Mouse (Mus musculus): ENCODE measurements around the gene Trp53i13. TPM values are rescaled to one million over a fixed set of nuclear protein-coding genes. Genes with fewer than 3 reads are reported as not detected.
"Not testable (repeated sequence)": the region's sequence is repeated elsewhere in the genome, so short reads cannot be mapped to it uniquely, and the experiment has no call there.

The Trp53i13 gene
- 33.1 and 35.0 TPM in 2 replicates for polyA plus RNA-seq (2016; fragmentation: Nextera tagmentation; extraction: Ambion mirVana)

DNA sequence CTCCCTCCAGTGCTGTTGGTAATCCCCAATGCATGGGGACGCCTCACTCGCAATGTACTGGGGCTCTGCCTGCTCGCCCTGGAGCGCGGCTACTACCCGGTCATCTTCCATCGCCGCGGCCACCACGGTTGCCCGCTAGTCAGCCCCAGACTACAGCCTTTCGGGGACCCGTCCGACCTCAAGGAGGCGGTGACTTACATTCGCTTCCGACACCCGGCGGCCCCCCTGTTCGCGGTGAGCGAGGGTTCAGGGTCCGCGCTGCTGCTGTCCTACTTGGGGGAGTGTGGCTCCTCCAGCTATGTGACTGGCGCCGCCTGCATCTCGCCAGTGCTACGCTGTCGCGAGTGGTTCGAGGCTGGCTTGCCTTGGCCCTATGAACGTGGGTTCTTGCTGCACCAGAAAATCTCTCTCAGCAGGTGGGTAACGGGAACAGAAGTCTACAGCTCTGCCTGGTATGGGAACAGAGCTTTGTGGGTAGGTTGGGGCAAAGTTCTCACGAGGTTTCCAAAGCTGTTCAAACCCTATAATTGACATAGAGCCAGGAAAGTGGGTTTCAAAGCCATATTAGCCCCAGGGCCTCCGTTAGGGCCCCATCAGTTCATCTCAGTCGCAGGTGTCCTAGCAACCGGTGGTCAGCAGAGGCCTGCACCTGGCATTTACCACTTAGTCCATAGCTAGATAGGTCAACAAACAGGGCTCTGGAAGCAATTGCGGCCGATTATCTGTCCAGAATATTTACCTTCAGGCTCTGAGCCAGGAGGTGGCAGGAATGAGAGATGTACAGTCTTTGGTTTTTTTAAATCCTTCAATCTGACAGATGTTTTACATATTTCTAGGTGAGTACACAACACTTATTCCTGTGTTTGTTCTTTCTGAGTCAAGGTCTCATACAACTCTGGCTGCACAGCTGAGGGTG is at the start of gene Trp53i13:
Gene Trp53i13, minus strand, starts transcription at position 344 of the 916 bp plus-strand sequence.
- DNase-seq (ENCODE audit: low spot score): peak; percentile 52
- H3K27me3 ChIP-seq (replicated peaks; ENCODE audit: low read depth, poor library complexity, severe bottlenecking): peaks cover 42% of the 10 kb centered on the region
- H3K4me1 ChIP-seq: peaks cover 81% of the 10 kb centered on the region
- WGBS: 5% methylated on average over 39 of the region's 39 CpGs
- no peaks in the 10 kb centered on the region for H3K9me3 ChIP-seq
- H3K4me3 ChIP-seq: peak within 1 kb of the TSS; percentile 69
- no peaks in the 10 kb centered on the region for H3K36me3 ChIP-seq (replicated peaks)
- peak within 1 kb of the TSS; percentile 69 for H3K27ac ChIP-seq (replicated peaks)

- Histone ChIP-seq H3K27me3 (replicated peaks; ENCODE audit: low read depth, poor library complexity, severe bottlenecking) (no peaks in the 10 kb centered on the region), H3K27ac (replicated peaks) (no peak overlapping the region), H3K4me3 (no peak overlapping the region), H3K36me3 (replicated peaks) (peaks cover 99% of the 10 kb centered on the region), H3K9me3 (no peaks in the 10 kb centered on the region), H3K4me1 (no peaks in the 10 kb centered on the region)
- WGBS: 93% methylated on average over 7 of the region's 7 CpGs
- DNase-seq (ENCODE audit: low spot score): no peak
Measured at GRCm38 (mm10) chr11:77545261-77545660, 29.5 kb upstream of the Trp53i13 start.

DNA sequence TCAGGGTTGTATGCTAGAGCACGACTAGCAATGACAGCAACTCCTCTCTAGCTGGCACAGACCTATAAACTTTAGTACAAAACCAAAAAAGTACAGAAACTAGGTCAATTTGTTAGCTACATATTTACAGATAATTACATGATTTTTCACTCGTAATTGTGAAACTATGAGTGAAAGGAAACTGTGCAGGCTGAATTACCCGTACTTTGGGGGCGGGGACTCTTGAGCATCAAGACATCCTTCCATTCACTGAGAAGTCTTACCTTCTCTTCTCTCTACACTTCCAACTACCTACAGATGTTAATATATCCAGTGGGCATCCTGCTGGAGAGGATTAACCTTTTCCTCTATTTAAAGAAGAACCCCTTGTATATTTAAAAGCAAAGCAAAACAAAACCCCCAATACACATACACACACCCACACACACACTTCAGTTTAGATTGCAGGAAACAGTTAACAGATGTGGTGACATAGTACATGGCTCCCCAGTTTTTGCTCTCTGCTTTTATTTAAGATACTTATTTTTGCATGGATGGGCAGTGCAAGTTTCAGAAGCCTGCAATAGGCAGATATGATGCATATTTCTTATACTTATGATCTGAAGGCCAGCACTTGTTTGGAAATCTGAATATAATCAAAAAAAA is 16.5 kb upstream of the Trp53i13 start:
- WGBS: 89% methylated on average over 4 of the region's 4 CpGs
- Histone ChIP-seq H3K4me1 (0 out of 2 replicates have a peak, but pooled peaks cover 3% of the 10 kb centered on the region), H3K27me3 (replicated peaks; ENCODE audit: low read depth, poor library complexity, severe bottlenecking) (no peaks in the 10 kb centered on the region), H3K4me3 (no peak overlapping the region), H3K27ac (replicated peaks) (no peak overlapping the region), H3K9me3 (no peaks in the 10 kb centered on the region), H3K36me3 (replicated peaks) (peaks cover 44% of the 10 kb centered on the region)
- DNase-seq (ENCODE audit: low spot score): no peak

GRCm38 (mm10) chr11:77530862-77531261 is 15.1 kb upstream of the Trp53i13 start:
- Histone ChIP-seq H3K27me3 (replicated peaks; ENCODE audit: low read depth, poor library complexity, severe bottlenecking) (no peaks in the 10 kb centered on the region), H3K4me1 (0 out of 2 replicates have a peak, but pooled peaks cover 3% of the 10 kb centered on the region), H3K9me3 (no peaks in the 10 kb centered on the region), H3K4me3 (no peak overlapping the region), H3K27ac (replicated peaks) (no peak overlapping the region), H3K36me3 (replicated peaks) (peaks cover 30% of the 10 kb centered on the region)
- WGBS: 95% methylated on average over 2 of the region's 2 CpGs
- no peak for DNase-seq (ENCODE audit: low spot score)

- H3K27me3 ChIP-seq (replicated peaks; ENCODE audit: low read depth, poor library complexity, severe bottlenecking): no peaks in the 10 kb centered on the region
- peaks cover 5% of the 10 kb centered on the region; the same call in 1 of the 2 replicates for H3K4me1 ChIP-seq
- H3K36me3 ChIP-seq (replicated peaks): peaks cover 19% of the 10 kb centered on the region
- 87% methylated on average over 3 of the region's 3 CpGs for WGBS
- H3K27ac ChIP-seq (replicated peaks): no peak overlapping the region
- no peaks in the 10 kb centered on the region for H3K9me3 ChIP-seq
- no peak overlapping the region for H3K4me3 ChIP-seq
- no peak for DNase-seq (ENCODE audit: low spot score)
Measured at GRCm38 (mm10) chr11:77529644-77530043, 13.9 kb upstream of the Trp53i13 start.

- DNase-seq (ENCODE audit: low spot score); H3K27me3 ChIP-seq (replicated peaks; ENCODE audit: low read depth, poor library complexity, severe bottlenecking); H3K27ac ChIP-seq (replicated peaks); H3K9me3 ChIP-seq; H3K4me3 ChIP-seq; H3K4me1 ChIP-seq: not testable (repeated sequence)
- WGBS: 89% methylated on average over 3 of the region's 3 CpGs
- H3K36me3 ChIP-seq (replicated peaks): peaks cover 11% of the 10 kb centered on the region; the same call in 1 of the 2 replicates
Measured at GRCm38 (mm10) chr11:77528420-77528819, 12.6 kb upstream of the Trp53i13 start.

- DNase-seq (ENCODE audit: low spot score): no peak
- H3K27ac ChIP-seq (replicated peaks): no peak overlapping the region
- peaks cover 10% of the 10 kb centered on the region for H3K4me1 ChIP-seq
- H3K4me3 ChIP-seq: no peak overlapping the region
- no peaks in the 10 kb centered on the region for H3K27me3 ChIP-seq (replicated peaks; ENCODE audit: low read depth, poor library complexity, severe bottlenecking)
- H3K9me3 ChIP-seq: no peaks in the 10 kb centered on the region
- H3K36me3 ChIP-seq (replicated peaks): peaks cover 7% of the 10 kb centered on the region; the same call in 1 of the 2 replicates
- WGBS: 79% methylated on average over 3 of the region's 3 CpGs
Measured at GRCm38 (mm10) chr11:77525804-77526486, 10.2 kb upstream of the Trp53i13 start.

GRCm38 (mm10) chr11:77520601-77521529 is 5.1 kb upstream of the Trp53i13 start:
- peak; percentile 28 for DNase-seq (ENCODE audit: low spot score)
- 55% methylated on average over 5 of the region's 5 CpGs for WGBS
- no peaks in the 10 kb centered on the region for H3K36me3 ChIP-seq (replicated peaks)

GRCm38 (mm10) chr11:77519043-77519442 is 3.3 kb upstream of the Trp53i13 start, which contains the start of gene Gm10392:
TSS of gene Gm10392 (minus strand) at chr11:77519198.
- peaks cover 39% of the 10 kb centered on the region for H3K27me3 ChIP-seq (replicated peaks; ENCODE audit: low read depth, poor library complexity, severe bottlenecking)
- no peak within 1 kb of the TSS for H3K4me3 ChIP-seq
- WGBS: 78% methylated on average over 5 of the region's 5 CpGs
- H3K27ac ChIP-seq (replicated peaks): no peak within 1 kb of the TSS
- no peaks in the 10 kb centered on the region for H3K36me3 ChIP-seq (replicated peaks)
- H3K9me3 ChIP-seq: no peaks in the 10 kb centered on the region
- H3K4me1 ChIP-seq: peaks cover 68% of the 10 kb centered on the region
- DNase-seq (ENCODE audit: low spot score): no peak

More at GRCm38 (mm10) chr11:77520601-77521529, 5.1 kb upstream of the Trp53i13 start:
- H3K4me1 ChIP-seq: peaks cover 52% of the 10 kb centered on the region
- H3K27ac ChIP-seq (replicated peaks): no peak overlapping the region
- H3K27me3 ChIP-seq (replicated peaks; ENCODE audit: low read depth, poor library complexity, severe bottlenecking): peaks cover 21% of the 10 kb centered on the region
- no peaks in the 10 kb centered on the region for H3K9me3 ChIP-seq
- no peak overlapping the region for H3K4me3 ChIP-seq

GRCm38 (mm10) chr11:77518051-77518798 is 2.4 kb upstream of the Trp53i13 start:
- peaks cover 75% of the 10 kb centered on the region for H3K4me1 ChIP-seq
- peaks cover 42% of the 10 kb centered on the region for H3K27me3 ChIP-seq (replicated peaks; ENCODE audit: low read depth, poor library complexity, severe bottlenecking)
- H3K27ac ChIP-seq (replicated peaks): no peak overlapping the region
- H3K9me3 ChIP-seq: no peaks in the 10 kb centered on the region
- no peaks in the 10 kb centered on the region for H3K36me3 ChIP-seq (replicated peaks)
- DNase-seq (ENCODE audit: low spot score): no peak
- 82% methylated on average over 27 of the region's 27 CpGs for WGBS
- no peak overlapping the region for H3K4me3 ChIP-seq

Measured in embryonic facial prominence, embryonic 10.5 days (tissue).